Mouse (Mus musculus) forebrain, embryonic 11.5 days (tissue): ENCODE data around the gene Cited2. TPM values are rescaled to one million over a fixed set of nuclear protein-coding genes. Genes with fewer than 3 reads are reported as not detected.

ENCODE experiments used
- ATAC-seq: fragments of 200-750 bp; cut with Nextera tagmentation; replicated peaks from 2 replicates; pipeline ENCODE4 v1.8.0; 2017; ENCODE audit warnings: moderate TSS enrichment; ENCODE audit not compliant: low FRiP score
- DNase-seq: peaks from one replicate; pipeline ENCODE4 v3.0.0-alpha.2; 2017; ENCODE audit warnings: low spot score
- H3K27ac ChIP-seq: fragments of 300-500 bp; sonication (generic); 2 replicates; pipeline ENCODE4 v1.5.1; 2014; ENCODE audit warnings: low read depth, low read length
- H3K27me3 ChIP-seq: fragments of 300-500 bp; sonication (generic); 2 replicates; pipeline ENCODE4 v1.6.1; 2014; ENCODE audit warnings: mild to moderate bottlenecking, low read length, mixed read lengths; ENCODE audit not compliant: control insufficient read depth, insufficient read depth
- H3K36me3 ChIP-seq: fragments of 300-500 bp; sonication (generic); 2 replicates; pipeline ENCODE4 v1.6.1; 2014; ENCODE audit warnings: mild to moderate bottlenecking, low read length, moderate library complexity, mixed read lengths; ENCODE audit not compliant: control insufficient read depth, insufficient read depth
- H3K4me1 ChIP-seq: fragments of 300-500 bp; sonication (generic); replicated peaks from 2 replicates; pipeline ENCODE4 v1.6.1; 2014; ENCODE audit warnings: low read length, mixed read lengths; ENCODE audit not compliant: control insufficient read depth, insufficient read depth
- H3K4me2 ChIP-seq: fragments of 300-500 bp; sonication (generic); 2 replicates; pipeline ENCODE4 v1.6.1; 2014; ENCODE audit warnings: low read depth, mild to moderate bottlenecking, low read length, moderate library complexity, mixed read lengths; ENCODE audit not compliant: severe bottlenecking
- H3K4me3 ChIP-seq: fragments of 300-500 bp; sonication (generic); 2 replicates; pipeline ENCODE4 v1.5.1; 2014; ENCODE audit warnings: low read depth, low read length
- H3K9ac ChIP-seq: fragments of 300-500 bp; sonication (generic); 2 replicates; pipeline ENCODE4 v1.6.1; 2014; ENCODE audit warnings: low read length
- H3K9me3 ChIP-seq: fragments of 300-500 bp; sonication (generic); 2 replicates; pipeline ENCODE4 v1.6.1; 2016; ENCODE audit warnings: low read length, mixed read lengths; ENCODE audit not compliant: control insufficient read depth
- WGBS: fragments of 180-500 bp; shearing (Covaris S2); extraction: QIAGEN DNeasy Blood & Tissue Kit; methylation state at CpG from one replicate; pipeline ENCODE4 v1.1.7; 2014; 5-methylcytosine and 5-hydroxymethylcytosine counted together
- polyA plus RNA-seq: library from polyadenylated mRNA; unstranded; fragments of >200 nt; fragmentation: Nextera tagmentation; extraction: Ambion mirVana; gene quantifications from 2 replicates; pipeline ENCODE4 v1.2.1, GENCODE M21; 2014

The Cited2 gene
- polyA plus RNA-seq, 1 experiment from 2014 or later: 62.9 TPM

DNA sequence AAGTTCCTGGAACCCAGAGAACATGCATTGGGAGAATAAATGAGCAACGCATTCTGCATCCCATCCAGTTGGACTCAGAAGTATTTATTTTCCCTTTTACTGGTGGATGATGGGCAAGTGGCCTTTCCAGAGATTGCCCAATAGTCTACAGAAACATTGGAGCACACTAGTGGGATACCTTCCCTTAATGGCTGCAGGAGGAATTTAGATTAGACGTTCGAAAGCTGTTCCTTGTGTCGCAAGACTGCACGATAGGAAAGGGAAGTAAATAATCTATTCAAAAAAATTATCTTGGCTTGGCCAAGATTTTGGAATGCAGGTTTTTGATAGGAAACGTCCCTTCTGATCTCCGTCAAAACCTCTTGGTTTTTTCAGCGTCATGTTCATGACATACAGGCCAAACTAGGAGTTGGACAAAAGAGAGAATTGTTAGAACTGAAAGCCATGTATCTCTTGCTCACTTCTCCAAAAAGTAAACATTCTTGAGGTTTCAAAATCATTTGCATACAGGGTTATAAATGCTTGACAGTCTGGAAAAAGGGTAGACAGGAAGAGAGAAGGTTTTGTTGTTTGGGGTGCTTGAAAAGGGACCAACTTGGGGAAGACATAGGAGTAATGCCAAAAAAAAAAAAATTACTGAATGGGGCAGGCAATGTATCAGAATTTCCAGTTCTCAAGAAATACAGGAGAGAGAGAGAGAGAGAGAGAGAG, 2.0 kb upstream of the Cited2 start:
- Histone ChIP-seq H3K9ac (no peak overlapping the region), H3K27me3 (no peaks in the 10 kb centered on the region), H3K9me3 (no peaks in the 10 kb centered on the region), H3K4me3 (peak overlapping the region; percentile 87), H3K36me3 (no peaks in the 10 kb centered on the region), H3K27ac (no peak overlapping the region), H3K4me2 (peak overlapping the region; percentile 66; the same call in 1 of the 2 replicates), H3K4me1 (no peaks in the 10 kb centered on the region)
- WGBS: 88% methylated on average over 8 of the region's 8 CpGs
- ATAC-seq (no peak), DNase-seq (no peak)

DNA sequence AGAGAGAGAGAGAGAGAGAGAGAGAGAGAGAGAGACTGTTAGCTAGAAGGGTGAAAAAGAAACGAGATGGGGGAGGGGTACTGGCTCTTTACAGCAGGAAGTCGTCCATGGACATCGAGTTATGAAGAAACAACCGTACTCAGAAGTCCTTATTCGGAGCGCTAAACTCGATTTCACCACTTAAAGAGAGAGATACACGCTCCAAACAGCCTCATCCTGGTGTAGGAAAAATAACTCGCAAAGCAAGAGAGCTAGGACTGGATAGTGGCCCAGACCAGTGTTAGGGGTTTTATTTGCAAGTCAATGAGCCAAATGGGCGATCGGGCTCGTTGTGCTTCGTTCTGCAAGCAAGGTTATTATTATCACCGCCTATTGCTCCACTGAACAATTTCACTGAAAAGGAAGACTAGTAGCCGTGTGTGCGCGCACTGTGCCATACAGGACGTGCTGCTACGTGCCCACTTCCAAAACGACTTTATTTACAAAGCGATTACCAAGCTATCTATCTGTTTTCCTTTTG, 1.4 kb upstream of the Cited2 start:
- Histone ChIP-seq H3K4me1 (no peaks in the 10 kb centered on the region), H3K4me3 (peak overlapping the region; percentile 87), H3K9me3 (no peaks in the 10 kb centered on the region), H3K27ac (peak overlapping the region; percentile 99), H3K27me3 (no peaks in the 10 kb centered on the region), H3K36me3 (no peaks in the 10 kb centered on the region), H3K9ac (peak overlapping the region; percentile 96), H3K4me2 (peak overlapping the region; percentile 66)
- WGBS: under 1% methylated on average over 21 of the region's 21 CpGs
- peak; percentile 1 for ATAC-seq
- no peak for DNase-seq

DNA sequence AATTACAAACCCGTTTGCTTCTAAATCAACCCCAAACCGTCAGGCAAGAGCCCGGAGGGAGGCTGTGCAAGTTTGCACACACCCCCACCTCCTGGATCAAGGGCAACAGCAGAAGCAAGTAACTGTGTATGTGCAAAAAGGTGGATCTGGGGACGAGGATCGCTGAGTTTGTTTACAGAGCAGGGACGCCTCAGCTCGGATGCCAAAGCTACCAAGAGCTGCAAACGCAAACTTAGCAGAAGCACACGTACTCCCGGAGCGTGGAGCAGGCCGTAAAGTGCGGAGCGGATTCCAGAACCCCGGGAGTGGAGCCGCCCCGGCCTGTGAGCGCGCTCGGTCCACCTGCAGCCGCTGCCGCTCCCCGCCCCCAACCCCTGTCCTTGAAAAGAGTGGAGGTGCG, 860 bp upstream of the Cited2 start:
- H3K27ac ChIP-seq: peak overlapping the region; percentile 99
- peaks cover 1% of the 10 kb centered on the region; the same call in 1 of the 2 replicates for H3K4me1 ChIP-seq
- DNase-seq (peak; percentile 96), ATAC-seq (peak; percentile 81)
- peak overlapping the region; percentile 87 for H3K4me3 ChIP-seq
- H3K27me3 ChIP-seq: no peaks in the 10 kb centered on the region
- whole genome bisulfite sequencing: under 1% methylated on average over 24 of the region's 24 CpGs
- H3K9me3 ChIP-seq: no peaks in the 10 kb centered on the region
- peak overlapping the region; percentile 66 for H3K4me2 ChIP-seq
- peak overlapping the region; percentile 96 for H3K9ac ChIP-seq
- H3K36me3 ChIP-seq: no peaks in the 10 kb centered on the region

DNA sequence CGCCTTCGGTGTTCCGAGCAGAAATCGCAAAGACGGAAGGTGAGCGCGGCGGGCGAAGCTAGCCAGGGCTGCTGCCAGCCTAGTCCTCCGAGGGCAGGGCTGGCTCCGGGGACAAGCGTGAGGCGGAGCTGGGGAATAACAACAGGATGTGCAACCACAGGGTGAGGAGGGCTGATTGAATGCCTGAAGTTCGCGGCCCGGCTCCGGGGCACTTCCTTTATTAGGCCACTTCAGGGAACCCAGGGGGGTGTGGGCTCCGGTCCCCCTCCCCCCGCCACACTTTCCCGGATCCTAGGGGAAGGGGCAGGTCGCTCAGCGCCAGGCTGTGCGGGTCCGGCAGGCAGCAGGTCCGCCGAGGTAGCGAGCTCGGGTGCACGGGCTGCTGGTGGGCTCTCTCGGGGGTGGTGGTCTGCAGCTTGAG, 413 bp downstream of the Cited2 start:
- H3K4me2 ChIP-seq: peak overlapping the region; percentile 78
- under 1% methylated on average over 29 of the region's 30 CpGs for WGBS
- DNase-seq (no peak), ATAC-seq (peak; percentile 66)
- H3K27me3 ChIP-seq: no peaks in the 10 kb centered on the region
- H3K36me3 ChIP-seq: no peaks in the 10 kb centered on the region
- no peaks in the 10 kb centered on the region for H3K9me3 ChIP-seq
- H3K9ac ChIP-seq: peak overlapping the region; percentile 96
- peak overlapping the region; percentile 99 for H3K27ac ChIP-seq
- H3K4me1 ChIP-seq: peaks cover 6% of the 10 kb centered on the region; the same call in 1 of the 2 replicates
- peak overlapping the region; percentile 87 for H3K4me3 ChIP-seq

DNA sequence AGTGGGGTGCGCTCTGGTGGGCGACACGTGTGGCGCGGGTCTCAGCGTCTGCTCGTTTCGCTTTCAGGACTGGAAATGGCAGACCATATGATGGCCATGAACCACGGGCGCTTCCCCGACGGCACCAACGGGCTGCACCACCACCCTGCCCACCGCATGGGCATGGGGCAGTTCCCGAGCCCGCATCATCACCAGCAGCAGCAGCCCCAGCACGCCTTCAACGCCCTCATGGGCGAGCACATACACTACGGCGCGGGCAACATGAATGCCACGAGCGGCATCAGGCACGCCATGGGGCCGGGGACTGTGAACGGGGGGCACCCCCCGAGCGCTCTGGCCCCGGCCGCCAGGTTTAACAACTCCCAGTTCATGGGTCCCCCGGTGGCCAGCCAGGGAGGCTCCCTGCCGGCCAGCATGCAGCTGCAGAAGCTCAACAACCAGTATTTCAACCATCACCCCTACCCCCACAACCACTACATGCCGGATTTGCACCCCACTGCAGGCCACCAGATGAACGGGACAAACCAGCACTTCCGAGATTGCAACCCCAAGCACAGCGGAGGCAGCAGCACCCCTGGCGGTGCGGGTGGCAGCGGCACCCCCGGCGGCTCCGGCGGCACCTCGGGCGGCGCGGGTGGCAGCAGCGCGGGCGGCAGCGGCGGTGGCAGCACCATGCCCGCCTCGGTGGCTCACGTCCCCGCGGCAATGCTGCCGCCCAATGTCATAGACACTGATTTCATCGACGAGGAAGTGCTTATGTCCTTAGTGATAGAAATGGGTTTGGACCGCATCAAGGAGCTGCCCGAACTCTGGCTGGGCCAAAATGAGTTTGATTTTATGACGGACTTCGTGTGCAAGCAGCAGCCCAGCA, 1.1 kb downstream of the Cited2 start:
- Histone ChIP-seq H3K36me3 (no peaks in the 10 kb centered on the region), H3K4me1 (peaks cover 6% of the 10 kb centered on the region; the same call in 1 of the 2 replicates), H3K4me2 (peak overlapping the region; percentile 78), H3K9ac (peak overlapping the region; percentile 96), H3K9me3 (no peaks in the 10 kb centered on the region), H3K27ac (peak overlapping the region; percentile 99), H3K27me3 (no peaks in the 10 kb centered on the region), H3K4me3 (peak overlapping the region; percentile 87)
- DNase-seq: peak; percentile 81
- 0% methylated on average over 64 of the region's 65 CpGs for WGBS
- peak; percentile 18 for ATAC-seq

DNA sequence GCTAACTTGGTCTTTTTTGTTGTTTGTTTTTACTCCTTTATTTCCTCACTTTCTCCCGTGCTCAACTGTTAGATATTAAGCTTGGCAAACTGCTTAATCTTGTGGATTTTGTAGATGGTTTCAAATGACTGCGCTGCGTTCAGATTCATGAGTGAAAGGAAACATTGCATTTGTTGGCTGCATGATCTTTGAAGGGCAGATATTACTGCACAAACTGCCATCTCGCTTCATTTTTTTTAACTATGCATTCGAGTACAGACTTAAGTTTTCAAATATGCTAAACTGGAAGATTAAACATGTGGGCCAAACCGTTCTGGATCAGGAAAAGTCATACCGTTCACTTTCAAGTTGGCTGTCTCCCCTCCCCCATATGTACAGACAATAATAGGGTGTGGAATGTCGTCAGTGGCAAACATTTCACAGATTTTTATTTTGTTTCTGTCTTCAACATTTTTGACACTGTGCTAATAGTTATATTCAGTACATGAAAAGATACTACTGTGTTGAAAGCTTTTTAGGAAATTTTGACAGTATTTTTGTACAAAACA, 2.1 kb downstream of the Cited2 start:
- WGBS: 21% methylated on average over 8 of the region's 8 CpGs
- DNase-seq (no peak), ATAC-seq (no peak)
- peak overlapping the region; percentile 39; the same call in 1 of the 2 replicates for H3K9ac ChIP-seq
- H3K27ac ChIP-seq: no peak overlapping the region
- H3K27me3 ChIP-seq: no peaks in the 10 kb centered on the region
- no peaks in the 10 kb centered on the region for H3K36me3 ChIP-seq
- peak overlapping the region; percentile 87 for H3K4me3 ChIP-seq
- H3K4me2 ChIP-seq: peak overlapping the region; percentile 78
- H3K4me1 ChIP-seq: peaks cover 6% of the 10 kb centered on the region; the same call in 1 of the 2 replicates
- no peaks in the 10 kb centered on the region for H3K9me3 ChIP-seq

DNA sequence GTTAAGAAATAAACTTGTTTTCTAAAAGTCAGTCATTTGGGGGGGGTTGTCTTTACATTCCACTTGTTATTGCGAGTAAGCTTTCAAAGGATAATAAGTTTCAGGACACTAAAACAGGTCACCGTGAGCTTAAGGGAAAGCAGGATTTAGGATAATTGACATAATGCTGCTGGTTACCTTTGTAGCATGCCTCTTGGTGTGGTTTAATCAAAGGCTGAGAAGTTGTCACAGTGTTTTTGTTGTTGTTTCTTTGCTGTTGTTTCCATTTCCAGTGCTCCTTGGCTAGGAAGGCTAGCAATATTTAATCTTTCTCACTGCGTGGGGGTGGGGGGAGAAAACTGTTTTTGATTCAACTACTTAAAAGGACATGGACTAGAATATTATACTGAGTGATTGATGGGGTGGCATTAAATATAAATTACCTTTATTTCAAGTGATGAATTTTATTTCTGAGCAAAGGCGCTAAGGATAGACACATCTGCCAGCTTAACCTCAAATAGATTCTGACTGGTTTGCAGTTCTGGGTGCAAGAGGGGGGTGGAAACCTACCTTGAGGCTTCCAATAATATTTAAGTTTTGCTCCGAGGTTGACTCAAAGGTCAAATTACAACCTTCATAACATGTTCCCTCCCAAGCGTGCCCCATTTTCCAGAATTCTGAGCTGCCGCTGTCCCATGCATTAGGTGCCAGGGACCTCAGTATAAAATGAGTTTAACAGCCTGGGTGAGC, 2.8 kb downstream of the Cited2 start:
- Histone ChIP-seq H3K27ac (no peak overlapping the region), H3K9me3 (no peaks in the 10 kb centered on the region), H3K9ac (no peak overlapping the region), H3K27me3 (no peaks in the 10 kb centered on the region), H3K4me2 (peak overlapping the region; percentile 24; the same call in 1 of the 2 replicates), H3K4me3 (0 out of 2 replicates have a peak overlapping the region, but pooled peaks have one; percentile 11), H3K4me1 (peaks cover 6% of the 10 kb centered on the region; the same call in 1 of the 2 replicates), H3K36me3 (no peaks in the 10 kb centered on the region)
- ATAC-seq: no peak
- 53% methylated on average over 7 of the region's 7 CpGs for WGBS
- DNase-seq: no peak

DNA sequence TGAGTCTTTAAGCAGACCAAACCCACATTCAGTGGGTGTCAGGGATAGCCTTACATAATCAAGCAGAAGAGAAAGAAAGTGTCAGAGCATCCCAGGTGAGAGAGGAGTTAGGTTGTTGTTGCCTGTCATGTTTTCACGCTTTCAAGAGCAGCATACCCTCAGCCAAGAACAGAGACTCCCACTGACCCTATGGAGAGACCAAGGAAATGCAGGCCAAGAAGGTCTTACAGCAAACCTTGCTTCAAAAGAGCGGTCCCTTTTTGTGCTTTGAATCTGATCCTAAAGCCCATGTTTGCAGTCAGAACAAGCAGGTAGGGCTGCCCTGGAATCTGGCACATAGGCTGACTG, 3.3 kb downstream of the Cited2 start:
- Histone ChIP-seq H3K4me3 (no peak overlapping the region), H3K4me2 (peak overlapping the region; percentile 9; the same call in 1 of the 2 replicates), H3K4me1 (peaks cover 6% of the 10 kb centered on the region; the same call in 1 of the 2 replicates), H3K9me3 (no peaks in the 10 kb centered on the region), H3K27me3 (no peaks in the 10 kb centered on the region), H3K9ac (no peak overlapping the region), H3K27ac (no peak overlapping the region), H3K36me3 (no peaks in the 10 kb centered on the region)
- 63% methylated on average over 2 of the region's 2 CpGs for WGBS
- DNase-seq (no peak), ATAC-seq (no peak)
